Mouse (Mus musculus) thymus, adult 2 months (tissue): ENCODE measurements at regions not wholly inside any gene's neighbourhood (a gene's known extent, or its start where the extent isn't known, plus 50 kb on each side); places are given as distances from the start of the nearest gene placed in this dataset.
"Not testable (repeated sequence)": the region's sequence is repeated elsewhere in the genome, so short reads cannot be mapped to it uniquely, and the experiment has no call there.

ENCODE experiments used
- DNase-seq: peaks from one replicate; pipeline ENCODE4 v3.0.0; 2021
- H3K27ac ChIP-seq: fragments of 200-500 bp; 2 replicates; pipeline ENCODE4 v1.5.1; 2012; ENCODE audit warnings: low read length, control low read depth; ENCODE audit not compliant: control insufficient read depth, insufficient read depth
- H3K27me3 ChIP-seq: fragments of 200-500 bp; 2 replicates; pipeline ENCODE4 v1.6.1; 2012; ENCODE audit warnings: mild to moderate bottlenecking, low read length, moderate library complexity, mixed read lengths; ENCODE audit not compliant: control insufficient read depth, insufficient read depth
- H3K36me3 ChIP-seq: fragments of 200-500 bp; 2 replicates; pipeline ENCODE4 v1.6.1; 2012; ENCODE audit warnings: mild to moderate bottlenecking, low read length, moderate library complexity; ENCODE audit not compliant: control insufficient read depth, insufficient read depth
- H3K4me1 ChIP-seq: fragments of 200-500 bp; replicated peaks from 2 replicates; pipeline ENCODE4 v1.6.1; 2012; ENCODE audit warnings: low read length; ENCODE audit not compliant: control insufficient read depth, insufficient read depth
- H3K4me3 ChIP-seq: fragments of 200-500 bp; 2 replicates; pipeline ENCODE4 v1.5.1; 2012; ENCODE audit warnings: mild to moderate bottlenecking, low read length, control low read depth, moderate library complexity; ENCODE audit not compliant: control insufficient read depth, insufficient read depth
- CTCF ChIP-seq: fragments of 200-500 bp; IDR thresholded peaks from 2 replicates; pipeline ENCODE4 v1.5.1; 2012; ENCODE audit warnings: mild to moderate bottlenecking, control low read depth, low read length, moderate library complexity, borderline replicate concordance; ENCODE audit not compliant: control insufficient read depth, poor library complexity, insufficient read depth; ENCODE audit errors: extremely low read depth
- POLR2A ChIP-seq: fragments of 200-500 bp; IDR thresholded peaks from 2 replicates; pipeline ENCODE4 v1.6.1; 2012; ENCODE audit warnings: mild to moderate bottlenecking, low read length, control low read depth, moderate library complexity; ENCODE audit not compliant: control insufficient read depth, poor library complexity, insufficient read depth; ENCODE audit errors: extremely low read depth
- WGBS: fragments of 180-500 bp; shearing (Covaris S2); methylation state at CpG from one replicate; pipeline ENCODE4 v1.1.7; 2018; 5-methylcytosine and 5-hydroxymethylcytosine counted together

DNA sequence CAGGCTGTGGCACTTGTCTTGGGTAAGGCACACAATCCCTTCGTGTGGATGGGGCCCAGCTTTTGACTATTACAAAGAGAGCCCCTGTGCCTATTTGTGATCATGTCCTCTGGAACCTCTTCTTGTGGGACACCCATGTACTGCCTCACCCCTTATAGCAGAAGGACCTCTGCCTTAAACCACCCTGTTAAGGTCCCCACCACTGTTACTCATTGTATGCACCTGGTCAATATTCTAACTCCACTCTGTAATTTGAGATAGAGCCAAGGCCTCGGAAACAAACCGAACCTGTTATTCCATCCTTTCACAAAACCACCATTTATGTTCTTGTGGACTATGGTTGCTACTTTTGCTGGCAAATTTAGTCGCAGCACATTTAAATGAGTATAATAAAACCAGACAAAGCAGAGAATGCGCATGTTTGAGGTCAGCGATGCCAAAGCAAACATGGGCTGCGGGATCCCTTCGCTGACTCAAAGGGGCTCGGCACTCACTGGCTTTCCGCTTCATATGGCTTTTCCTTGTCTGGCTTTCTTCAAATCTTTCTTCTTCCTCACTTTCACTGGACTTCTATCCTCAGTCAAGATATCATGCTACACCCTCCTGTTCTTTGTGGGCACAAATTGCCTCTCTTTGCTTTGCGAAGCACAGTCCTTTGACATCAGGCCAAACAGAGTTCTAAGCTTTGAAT, 129.9 kb upstream of the Fam3c start:
- WGBS: 92% methylated on average over 11 of the region's 11 CpGs
- DNase-seq: no peak
- TF ChIP-seq CTCF: no peak
- TF ChIP-seq POLR2A: no peak
- no peak overlapping the region for H3K4me3 ChIP-seq
- no peaks in the 10 kb centered on the region for H3K36me3 ChIP-seq
- H3K4me1 ChIP-seq: no peaks in the 10 kb centered on the region
- no peaks in the 10 kb centered on the region for H3K27me3 ChIP-seq
- no peak overlapping the region for H3K27ac ChIP-seq

- not testable (repeated sequence) for H3K27me3 ChIP-seq, H3K4me3 ChIP-seq, H3K27ac ChIP-seq, H3K36me3 ChIP-seq, H3K4me1 ChIP-seq, DNase-seq
- WGBS: 86% methylated on average over 4 of the region's 4 CpGs
Observed at GRCm38 (mm10) chr6:22482257-22482656, 126.2 kb upstream of the Fam3c start.

- 19% methylated on average over 4 of the region's 4 CpGs for WGBS
- no peaks in the 10 kb centered on the region for H3K36me3 ChIP-seq
- no peak for DNase-seq
- H3K4me1 ChIP-seq: no peaks in the 10 kb centered on the region
- no peak for TF ChIP-seq CTCF
- no peak for TF ChIP-seq POLR2A
- no peaks in the 10 kb centered on the region for H3K27me3 ChIP-seq
- no peak overlapping the region for H3K27ac ChIP-seq
- no peak overlapping the region for H3K4me3 ChIP-seq
Observed at GRCm38 (mm10) chr6:22474604-22475003, 118.6 kb upstream of the Fam3c start.

DNA sequence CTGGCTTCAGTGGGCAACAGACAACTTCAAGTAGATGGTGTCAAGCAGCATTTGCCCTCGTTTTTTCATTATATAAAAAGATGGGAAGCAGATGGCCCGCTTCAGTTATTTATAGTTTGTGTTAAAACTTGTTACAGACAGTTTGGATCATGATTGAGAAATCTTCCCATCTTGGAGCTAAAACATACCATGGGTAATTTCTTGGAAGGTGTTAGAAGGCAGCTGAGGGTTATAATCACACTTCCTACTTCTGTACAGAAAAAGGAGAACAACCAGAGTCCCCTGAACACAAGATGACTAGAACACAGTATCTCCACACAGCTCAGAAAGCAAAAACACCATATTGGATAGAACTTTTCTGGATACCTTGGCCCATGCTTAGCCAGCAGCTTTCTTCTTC, 118.0 kb upstream of the Fam3c start:
- no peak overlapping the region for H3K4me3 ChIP-seq
- no peaks in the 10 kb centered on the region for H3K27me3 ChIP-seq
- no peak for DNase-seq
- 38% methylated on average over 2 of the region's 2 CpGs for WGBS
- TF ChIP-seq POLR2A (no peak), CTCF (no peak)
- H3K4me1 ChIP-seq: no peaks in the 10 kb centered on the region
- H3K36me3 ChIP-seq: no peaks in the 10 kb centered on the region
- H3K27ac ChIP-seq: no peak overlapping the region

- H3K4me3 ChIP-seq, DNase-seq, H3K27ac ChIP-seq, H3K36me3 ChIP-seq, H3K27me3 ChIP-seq, H3K4me1 ChIP-seq: not testable (repeated sequence)
- WGBS: 92% methylated on average over 5 of the region's 5 CpGs
Observed at GRCm38 (mm10) chr6:22472400-22472799, 116.4 kb upstream of the Fam3c start.

GRCm38 (mm10) chr6:22467334-22467993, 111.4 kb upstream of the Fam3c start:
- Histone ChIP-seq H3K27ac (no peak overlapping the region), H3K4me1 (no peaks in the 10 kb centered on the region), H3K36me3 (no peaks in the 10 kb centered on the region), H3K4me3 (no peak overlapping the region), H3K27me3 (no peaks in the 10 kb centered on the region)
- 96% methylated on average over 11 of the region's 11 CpGs for WGBS
- DNase-seq: no peak
- TF ChIP-seq CTCF: no peak
- no peak for TF ChIP-seq POLR2A

DNA sequence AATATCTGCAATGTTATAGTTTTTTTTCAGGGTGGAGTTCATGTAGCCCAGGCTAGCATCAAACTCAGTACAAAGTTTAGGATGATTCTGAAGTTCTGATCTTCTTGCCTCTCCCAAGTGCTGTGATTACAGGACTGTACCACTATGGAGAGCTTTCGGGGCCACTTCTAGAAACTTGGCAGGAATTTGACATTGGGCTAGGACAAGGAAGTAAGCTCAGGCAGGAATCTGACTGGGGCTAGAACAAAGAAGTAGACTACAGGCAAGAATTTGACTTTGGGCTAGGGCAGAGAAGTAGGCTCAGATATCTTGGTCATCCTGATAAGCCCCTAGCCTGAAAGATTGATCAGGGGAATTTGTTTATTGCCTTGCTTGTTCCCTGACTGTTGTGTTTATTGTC, 109.9 kb upstream of the Fam3c start:
- Histone ChIP-seq H3K4me3 (no peak overlapping the region), H3K27me3 (no peaks in the 10 kb centered on the region), H3K36me3 (no peaks in the 10 kb centered on the region), H3K27ac (no peak overlapping the region), H3K4me1 (no peaks in the 10 kb centered on the region)
- no peak for DNase-seq
- no peak for TF ChIP-seq CTCF
- no peak for TF ChIP-seq POLR2A
- 100% methylated on average over 1 of the region's 1 CpGs for WGBS
